Mouse (Mus musculus) cortical plate, adult 2 months (tissue): ENCODE measurements around the gene Nr2f6.

ENCODE experiments used
- CTCF ChIP-seq: fragments of 200-500 bp; IDR thresholded peaks from 2 replicates; pipeline ENCODE4 v1.5.1; 2011; ENCODE audit warnings: mild to moderate bottlenecking, control low read depth, low read length; ENCODE audit not compliant: insufficient read depth; ENCODE audit errors: extremely low read depth
- POLR2A ChIP-seq: fragments of 200-500 bp; IDR thresholded peaks from 2 replicates; pipeline ENCODE4 v1.6.1; 2011; ENCODE audit warnings: mild to moderate bottlenecking, low read length, control low read depth; ENCODE audit not compliant: insufficient read depth; ENCODE audit errors: extremely low read depth

DNA sequence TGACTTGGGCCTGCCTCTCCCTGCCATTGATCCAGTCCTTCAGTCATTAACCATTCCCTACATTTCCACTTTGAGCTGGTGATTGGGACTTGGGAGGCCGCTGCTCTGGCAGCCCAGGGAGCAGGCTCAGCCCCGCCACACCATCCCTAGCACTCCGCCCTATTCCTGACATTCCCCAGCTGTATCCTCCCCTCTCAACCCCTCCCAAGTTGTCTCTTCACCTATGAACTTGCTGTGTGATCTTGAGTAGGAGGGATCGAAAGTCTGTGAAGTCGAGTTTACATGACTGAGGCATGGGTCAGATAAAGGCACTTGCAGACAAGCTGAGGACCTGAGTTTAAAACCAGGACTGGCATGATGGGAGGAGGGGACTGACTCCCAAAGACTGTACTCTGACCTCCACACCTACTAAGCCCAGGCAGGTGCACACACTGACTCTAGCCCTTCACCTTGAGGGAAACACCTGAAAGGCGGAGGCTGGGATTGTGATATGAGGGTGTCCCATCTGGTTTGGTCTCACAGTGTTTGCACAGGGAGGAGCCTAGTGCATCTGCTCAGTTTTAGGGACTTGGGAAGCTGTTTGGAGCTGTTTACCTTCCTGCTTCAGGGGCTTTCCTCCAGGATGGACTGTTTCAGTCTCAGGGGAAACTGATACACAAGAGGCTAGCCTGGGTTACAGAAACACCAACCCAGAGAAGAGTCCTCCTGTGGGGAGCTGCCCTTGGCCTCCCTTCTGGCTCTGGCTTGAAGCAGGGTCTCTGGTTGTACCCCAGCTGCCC, 21.5 kb upstream of the Nr2f6 start:
- no peak for TF ChIP-seq CTCF
- no peak for TF ChIP-seq POLR2A
